Mouse (Mus musculus) ES-Bruce4 (cell line): ENCODE data around the gene Rere. TPM values are rescaled to one million over a fixed set of nuclear protein-coding genes. Genes with fewer than 3 reads are reported as not detected.

Source experiments
- H3K27ac ChIP-seq: 2 replicates; pipeline ENCODE4 v1.5.1; 2012; ENCODE audit warnings: low read length, inconsistent platforms; ENCODE audit not compliant: insufficient read depth
- H3K27me3 ChIP-seq: 2 replicates; pipeline ENCODE4 v1.6.1; 2012; ENCODE audit warnings: mild to moderate bottlenecking, low read length, inconsistent platforms; ENCODE audit not compliant: control insufficient read depth, poor library complexity, insufficient read depth, severe bottlenecking
- H3K36me3 ChIP-seq: 2 replicates; pipeline ENCODE4 v1.6.1; 2012; ENCODE audit warnings: inconsistent platforms, mild to moderate bottlenecking, low read length, moderate library complexity; ENCODE audit not compliant: control insufficient read depth, poor library complexity, insufficient read depth, severe bottlenecking
- H3K4me1 ChIP-seq: one replicate; pipeline ENCODE4 v1.8.1; 2011; ENCODE audit warnings: low read length; ENCODE audit not compliant: control insufficient read depth, insufficient read depth
- H3K4me3 ChIP-seq: 2 replicates; pipeline ENCODE4 v1.5.1; 2011; ENCODE audit warnings: low read depth, mild to moderate bottlenecking, low read length
- H3K9ac ChIP-seq: 2 replicates; pipeline ENCODE4 v1.6.1; 2012; ENCODE audit warnings: low read depth, mild to moderate bottlenecking, inconsistent platforms; ENCODE audit not compliant: poor library complexity, severe bottlenecking
- H3K9me3 ChIP-seq: replicated peaks from 2 replicates; pipeline ENCODE4 v1.6.1; 2012; ENCODE audit warnings: mild to moderate bottlenecking, low read length, inconsistent platforms; ENCODE audit not compliant: control insufficient read depth, poor library complexity, insufficient read depth, severe bottlenecking
- CTCF ChIP-seq: IDR thresholded peaks from one replicate; pipeline ENCODE4 v1.8.1; 2011; ENCODE audit warnings: low read depth, low read length
- EP300 ChIP-seq: IDR thresholded peaks from 2 replicates; pipeline ENCODE4 v1.6.1; 2011; ENCODE audit warnings: low read depth, low read length; ENCODE audit not compliant: insufficient read depth
- POLR2A ChIP-seq: IDR thresholded peaks from one replicate; pipeline ENCODE4 v1.8.1; 2011; ENCODE audit warnings: low read length; ENCODE audit not compliant: insufficient read depth
- polyA plus RNA-seq: library from polyadenylated mRNA; stranded (reverse); fragments of >200 nt; gene quantifications from 2 replicates; pipeline ENCODE4 v1.2.4, GENCODE M21; 2011; ENCODE audit warnings: low read depth; ENCODE audit not compliant: missing spikeins, insufficient read depth, insufficient read length

Gene Rere
- polyA plus RNA-seq, 1 experiment = 77.3 TPM

- no peak overlapping the region for H3K9ac ChIP-seq
Observed at GRCm38 (mm10) chr4:150394091-150394490, 112.6 kb downstream of the Rere start.

GRCm38 (mm10) chr4:150396339-150396738, 114.9 kb downstream of the Rere start:
- no peak overlapping the region for H3K9ac ChIP-seq
- TF ChIP-seq EP300 (no peak), POLR2A (no peak), CTCF (no peak)
- peaks cover 8% of the 10 kb centered on the region for H3K4me1 ChIP-seq
- H3K36me3 ChIP-seq = no peaks in the 10 kb centered on the region
- no peak overlapping the region for H3K27ac ChIP-seq
- H3K9me3 ChIP-seq = no peaks in the 10 kb centered on the region
- no peak overlapping the region for H3K4me3 ChIP-seq
- no peaks in the 10 kb centered on the region for H3K27me3 ChIP-seq

More at GRCm38 (mm10) chr4:150394091-150394490, 112.6 kb downstream of the Rere start:
- H3K27me3 ChIP-seq = no peaks in the 10 kb centered on the region
- H3K27ac ChIP-seq = no peak overlapping the region
- peaks cover 8% of the 10 kb centered on the region for H3K4me1 ChIP-seq
- TF ChIP-seq CTCF (no peak), POLR2A (no peak), EP300 (no peak)
- H3K9me3 ChIP-seq = no peaks in the 10 kb centered on the region
- no peak overlapping the region for H3K4me3 ChIP-seq
- H3K36me3 ChIP-seq = no peaks in the 10 kb centered on the region

GRCm38 (mm10) chr4:150396826-150397620, 115.6 kb downstream of the Rere start:
- TF ChIP-seq EP300 (no peak), CTCF (no peak), POLR2A (no peak)
- no peaks in the 10 kb centered on the region for H3K27me3 ChIP-seq
- H3K4me1 ChIP-seq = peaks cover 8% of the 10 kb centered on the region
- no peak overlapping the region for H3K9ac ChIP-seq
- H3K36me3 ChIP-seq = no peaks in the 10 kb centered on the region
- H3K4me3 ChIP-seq = no peak overlapping the region
- H3K9me3 ChIP-seq = no peaks in the 10 kb centered on the region
- no peak overlapping the region for H3K27ac ChIP-seq

GRCm38 (mm10) chr4:150399032-150399431, 117.6 kb downstream of the Rere start:
- Histone ChIP-seq H3K36me3 (no peaks in the 10 kb centered on the region), H3K4me1 (peaks cover 10% of the 10 kb centered on the region), H3K4me3 (no peak overlapping the region), H3K27me3 (no peaks in the 10 kb centered on the region), H3K9me3 (no peaks in the 10 kb centered on the region), H3K27ac (no peak overlapping the region), H3K9ac (no peak overlapping the region)
- TF ChIP-seq POLR2A (no peak), CTCF (no peak), EP300 (no peak)

- Histone ChIP-seq H3K36me3 (no peaks in the 10 kb centered on the region), H3K9me3 (no peaks in the 10 kb centered on the region), H3K4me1 (peaks cover 10% of the 10 kb centered on the region), H3K27ac (no peak overlapping the region), H3K4me3 (no peak overlapping the region), H3K9ac (no peak overlapping the region), H3K27me3 (no peaks in the 10 kb centered on the region)
- no peak for TF ChIP-seq CTCF
- TF ChIP-seq POLR2A = no peak
- TF ChIP-seq EP300 = no peak
Observed at GRCm38 (mm10) chr4:150401830-150402607, 120.6 kb downstream of the Rere start.

- H3K27me3 ChIP-seq = no peaks in the 10 kb centered on the region
- no peaks in the 10 kb centered on the region for H3K36me3 ChIP-seq
- peaks cover 9% of the 10 kb centered on the region for H3K4me1 ChIP-seq
- H3K9ac ChIP-seq = no peak overlapping the region
- TF ChIP-seq CTCF (no peak), EP300 (no peak), POLR2A (no peak)
- no peaks in the 10 kb centered on the region for H3K9me3 ChIP-seq
- H3K27ac ChIP-seq = no peak overlapping the region
- no peak overlapping the region for H3K4me3 ChIP-seq
Observed at GRCm38 (mm10) chr4:150402608-150402985, 121.2 kb downstream of the Rere start.
